Mouse (Mus musculus) heart, embryonic 13.5 days (tissue): ENCODE measurements around the gene Tmem199. TPM values are rescaled to one million over a fixed set of nuclear protein-coding genes. Genes with fewer than 3 reads are reported as not detected.
A peak's percentile ranks its signal among the peaks of the same experiment; 100 is the strongest.

Experiments
- ATAC-seq: fragments of 200-750 bp; cut with Nextera tagmentation; 2 replicates; pipeline ENCODE4 v1.8.0; 2017; ENCODE audit warnings: moderate TSS enrichment; ENCODE audit not compliant: insufficient number of reproducible peaks, low FRiP score, low TSS enrichment; ENCODE audit errors: extremely low read depth
- H3K27ac ChIP-seq: fragments of 300-500 bp; sonication (generic); replicated peaks from 2 replicates; pipeline ENCODE4 v1.5.1; 2015; ENCODE audit warnings: moderate library complexity, mild to moderate bottlenecking, inconsistent platforms
- H3K27me3 ChIP-seq: fragments of 300-500 bp; sonication (generic); replicated peaks from 2 replicates; pipeline ENCODE4 v1.6.1; 2015; ENCODE audit warnings: mild to moderate bottlenecking, inconsistent platforms
- H3K36me3 ChIP-seq: fragments of 300-500 bp; sonication (generic); 2 replicates; pipeline ENCODE4 v1.6.1; 2015; ENCODE audit warnings: mild to moderate bottlenecking, inconsistent platforms
- H3K4me1 ChIP-seq: fragments of 300-500 bp; sonication (generic); 2 replicates; pipeline ENCODE4 v1.6.1; 2015; ENCODE audit warnings: inconsistent platforms
- H3K4me2 ChIP-seq: fragments of 300-500 bp; sonication (generic); 2 replicates; pipeline ENCODE4 v1.6.1; 2015; ENCODE audit warnings: inconsistent platforms, mild to moderate bottlenecking, moderate library complexity
- H3K4me3 ChIP-seq: fragments of 300-500 bp; sonication (generic); 2 replicates; pipeline ENCODE4 v1.5.1; 2015; ENCODE audit warnings: moderate library complexity, mild to moderate bottlenecking, inconsistent platforms
- H3K9ac ChIP-seq: fragments of 300-500 bp; sonication (generic); 2 replicates; pipeline ENCODE4 v1.6.1; 2015; ENCODE audit warnings: inconsistent platforms, mild to moderate bottlenecking, moderate library complexity
- H3K9me3 ChIP-seq: fragments of 300-500 bp; sonication (generic); 2 replicates; pipeline ENCODE4 v1.6.1; 2016; ENCODE audit warnings: inconsistent platforms
- WGBS: fragments of 180-500 bp; shearing (Covaris S2); methylation state at CpG from one replicate; pipeline ENCODE4 v1.1.7; 2015; ENCODE audit warnings: mixed read lengths; 5-methylcytosine and 5-hydroxymethylcytosine counted together
- polyA plus RNA-seq: library from polyadenylated mRNA; unstranded; fragments of >200 nt; fragmentation: Nextera tagmentation; extraction: Ambion mirVana; gene quantifications from 2 replicates; pipeline ENCODE4 v1.2.1, GENCODE M21; 2015

Tmem199 gene
- 43.9 and 45.6 TPM in 2 replicates for polyA plus RNA-seq

- H3K9me3 ChIP-seq: no peaks in the 10 kb centered on the region
- H3K27me3 ChIP-seq: no peaks in the 10 kb centered on the region
- peak; percentile 98 for ATAC-seq
- 1% methylated on average over 67 of the region's 67 CpGs for WGBS
- peak within 1 kb of the TSS; percentile 96 for H3K4me3 ChIP-seq
- H3K4me1 ChIP-seq: peaks cover 22% of the 10 kb centered on the region
- peak within 1 kb of the TSS; percentile 90 for H3K27ac ChIP-seq
- peaks cover 63% of the 10 kb centered on the region for H3K36me3 ChIP-seq
- H3K4me2 ChIP-seq: peak within 1 kb of the TSS; percentile 90
- H3K9ac ChIP-seq: peak within 1 kb of the TSS; percentile 97
Observed at GRCm38 (mm10) chr11:78512025-78512957, at the start of gene Tmem199, which contains the start of gene Poldip2. Gene Tmem199 (minus strand): TSS chr11:78512172. Gene Poldip2 (plus strand): TSS chr11:78512193.

- Histone ChIP-seq H3K4me1 (peaks cover 7% of the 10 kb centered on the region), H3K27me3 (no peaks in the 10 kb centered on the region), H3K9me3 (no peaks in the 10 kb centered on the region), H3K4me2 (no peak overlapping the region), H3K4me3 (no peak overlapping the region), H3K36me3 (peaks cover 3% of the 10 kb centered on the region), H3K9ac (no peak overlapping the region), H3K27ac (no peak overlapping the region)
- 6% methylated on average over 4 of the region's 4 CpGs for WGBS
- no peak for ATAC-seq
Observed at GRCm38 (mm10) chr11:78560447-78560846, 48.5 kb upstream of the Tmem199 start.

GRCm38 (mm10) chr11:78557241-78557640, 45.3 kb upstream of the Tmem199 start:
- Histone ChIP-seq H3K4me3 (no peak overlapping the region), H3K4me2 (no peak overlapping the region), H3K27ac (no peak overlapping the region), H3K36me3 (no peaks in the 10 kb centered on the region), H3K9ac (no peak overlapping the region), H3K9me3 (peaks cover 8% of the 10 kb centered on the region; the same call in 1 of the 2 replicates), H3K27me3 (no peaks in the 10 kb centered on the region), H3K4me1 (peaks cover 12% of the 10 kb centered on the region)
- ATAC-seq: no peak
- WGBS: 53% methylated on average over 8 of the region's 8 CpGs

- Histone ChIP-seq H3K27me3 (no peaks in the 10 kb centered on the region), H3K9ac (no peak overlapping the region), H3K4me1 (peaks cover 14% of the 10 kb centered on the region), H3K36me3 (no peaks in the 10 kb centered on the region), H3K27ac (peak overlapping the region; percentile 81), H3K4me2 (no peak overlapping the region), H3K4me3 (no peak overlapping the region), H3K9me3 (peaks cover 8% of the 10 kb centered on the region; the same call in 1 of the 2 replicates)
- 80% methylated on average over 4 of the region's 4 CpGs for WGBS
- no peak for ATAC-seq
Observed at GRCm38 (mm10) chr11:78556070-78556469, 44.1 kb upstream of the Tmem199 start.

GRCm38 (mm10) chr11:78555623-78556022, 43.7 kb upstream of the Tmem199 start:
- 50% methylated on average over 3 of the region's 3 CpGs for WGBS
- no peak overlapping the region for H3K4me3 ChIP-seq
- H3K4me1 ChIP-seq: peaks cover 16% of the 10 kb centered on the region
- peak overlapping the region; percentile 81 for H3K27ac ChIP-seq
- H3K4me2 ChIP-seq: no peak overlapping the region
- H3K9me3 ChIP-seq: peaks cover 8% of the 10 kb centered on the region; the same call in 1 of the 2 replicates
- H3K9ac ChIP-seq: 0 out of 2 replicates have a peak overlapping the region, but pooled peaks have one; percentile 21
- no peak for ATAC-seq
- H3K27me3 ChIP-seq: no peaks in the 10 kb centered on the region
- no peaks in the 10 kb centered on the region for H3K36me3 ChIP-seq

- 33% methylated on average over 6 of the region's 6 CpGs for whole genome bisulfite sequencing
- ATAC-seq: no peak
- peak overlapping the region; percentile 66; the same call in 1 of the 2 replicates for H3K27ac ChIP-seq
Observed at GRCm38 (mm10) chr11:78551059-78551398, 39.1 kb upstream of the Tmem199 start.

GRCm38 (mm10) chr11:78550168-78551058, 38.4 kb upstream of the Tmem199 start, which contains the start of gene Tmem97:
Gene Tmem97 (minus strand): TSS chr11:78550777.
- peaks cover 8% of the 10 kb centered on the region; the same call in 1 of the 2 replicates for H3K9me3 ChIP-seq
- H3K4me2 ChIP-seq: peak within 1 kb of the TSS; percentile 88
- peak within 1 kb of the TSS; percentile 88 for H3K9ac ChIP-seq
- WGBS: under 1% methylated on average over 60 of the region's 60 CpGs
- no peaks in the 10 kb centered on the region for H3K27me3 ChIP-seq
- peaks cover 13% of the 10 kb centered on the region for H3K36me3 ChIP-seq
- peak within 1 kb of the TSS; percentile 78 for H3K4me3 ChIP-seq
- peaks cover 27% of the 10 kb centered on the region for H3K4me1 ChIP-seq
- ATAC-seq: peak; percentile 99
- H3K27ac ChIP-seq: peak within 1 kb of the TSS; percentile 82

More at GRCm38 (mm10) chr11:78551059-78551398, 39.1 kb upstream of the Tmem199 start:
- Histone ChIP-seq H3K9me3 (peaks cover 8% of the 10 kb centered on the region; the same call in 1 of the 2 replicates), H3K4me2 (peak overlapping the region; percentile 88), H3K4me3 (peak overlapping the region; percentile 78), H3K27me3 (no peaks in the 10 kb centered on the region), H3K4me1 (peaks cover 34% of the 10 kb centered on the region), H3K9ac (peak overlapping the region; percentile 83), H3K36me3 (0 out of 2 replicates have a peak, but pooled peaks cover 7% of the 10 kb centered on the region)

- Histone ChIP-seq H3K9me3 (peaks cover 8% of the 10 kb centered on the region; the same call in 1 of the 2 replicates), H3K36me3 (peaks cover 19% of the 10 kb centered on the region), H3K9ac (peak overlapping the region; percentile 88), H3K27me3 (no peaks in the 10 kb centered on the region), H3K27ac (peak overlapping the region; percentile 82; the same call in 1 of the 2 replicates), H3K4me3 (peak overlapping the region; percentile 78), H3K4me2 (peak overlapping the region; percentile 88), H3K4me1 (peaks cover 22% of the 10 kb centered on the region)
- ATAC-seq: no peak
- WGBS: 7% methylated on average over 5 of the region's 5 CpGs
Observed at GRCm38 (mm10) chr11:78549491-78549987, 37.6 kb upstream of the Tmem199 start.

GRCm38 (mm10) chr11:78547718-78548460, 35.9 kb upstream of the Tmem199 start:
- H3K4me1 ChIP-seq: peaks cover 22% of the 10 kb centered on the region
- H3K4me3 ChIP-seq: no peak overlapping the region
- no peak for ATAC-seq
- H3K36me3 ChIP-seq: peaks cover 36% of the 10 kb centered on the region
- WGBS: 85% methylated on average over 2 of the region's 2 CpGs
- H3K4me2 ChIP-seq: no peak overlapping the region
- H3K27me3 ChIP-seq: no peaks in the 10 kb centered on the region
- H3K27ac ChIP-seq: no peak overlapping the region
- no peaks in the 10 kb centered on the region for H3K9me3 ChIP-seq
- H3K9ac ChIP-seq: no peak overlapping the region

- H3K9me3 ChIP-seq: no peaks in the 10 kb centered on the region
- H3K4me3 ChIP-seq: no peak overlapping the region
- H3K9ac ChIP-seq: no peak overlapping the region
- H3K27me3 ChIP-seq: no peaks in the 10 kb centered on the region
- peaks cover 19% of the 10 kb centered on the region for H3K4me1 ChIP-seq
- H3K4me2 ChIP-seq: no peak overlapping the region
- ATAC-seq: no peak; the same call in 1 of the 2 replicates
- 68% methylated on average over 8 of the region's 8 CpGs for WGBS
- peaks cover 63% of the 10 kb centered on the region for H3K36me3 ChIP-seq
- H3K27ac ChIP-seq: no peak overlapping the region
Observed at GRCm38 (mm10) chr11:78545181-78545580, 33.2 kb upstream of the Tmem199 start.
